Mouse (Mus musculus) neural tube, embryonic 10.5 days (tissue): ENCODE data around the gene Tmem123.

Experiments used
- DNase-seq: peaks from one replicate; pipeline ENCODE4 v3.0.0-alpha.2; 2017; ENCODE audit warnings: low spot score; ENCODE audit errors: extremely low spot score

Tmem123 gene

DNA sequence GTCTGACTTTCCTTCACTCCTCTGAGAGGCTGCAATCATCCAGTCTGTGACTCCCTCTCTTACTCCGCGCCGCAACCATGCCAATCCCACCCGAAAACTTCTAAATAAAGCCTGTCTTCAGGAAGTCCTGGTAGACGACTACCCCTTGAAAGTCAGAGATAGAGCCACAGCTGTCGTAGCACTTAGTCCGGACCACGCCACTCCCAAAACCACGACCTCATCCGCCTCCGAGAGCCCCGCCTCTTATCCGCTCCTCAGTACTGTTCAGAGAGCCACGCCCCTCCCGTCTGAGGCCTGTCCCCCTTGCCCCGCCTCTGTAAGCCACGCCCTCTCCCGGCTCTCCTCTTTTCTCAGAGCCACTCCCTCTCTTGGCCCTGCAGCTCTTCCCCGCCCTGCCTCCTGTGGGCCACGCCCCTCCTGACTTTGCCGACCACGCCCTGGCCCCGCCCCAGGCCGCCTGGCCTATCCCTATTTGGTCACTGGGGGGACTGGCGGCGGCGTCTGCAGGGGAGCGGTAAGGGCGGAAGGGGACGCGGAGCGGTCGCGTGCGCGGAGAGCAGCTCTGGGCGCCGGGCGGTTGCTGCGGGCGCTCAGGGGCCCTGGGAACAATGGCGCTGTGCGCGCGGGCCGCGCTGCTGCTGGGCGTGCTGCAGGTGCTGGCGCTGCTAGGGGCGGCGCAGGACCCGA lies at the start of gene Tmem123:
TSS of gene Tmem123 (plus strand) at position 428 of the 687 bp plus-strand sequence.
- DNase-seq = peak; percentile 100

DNA sequence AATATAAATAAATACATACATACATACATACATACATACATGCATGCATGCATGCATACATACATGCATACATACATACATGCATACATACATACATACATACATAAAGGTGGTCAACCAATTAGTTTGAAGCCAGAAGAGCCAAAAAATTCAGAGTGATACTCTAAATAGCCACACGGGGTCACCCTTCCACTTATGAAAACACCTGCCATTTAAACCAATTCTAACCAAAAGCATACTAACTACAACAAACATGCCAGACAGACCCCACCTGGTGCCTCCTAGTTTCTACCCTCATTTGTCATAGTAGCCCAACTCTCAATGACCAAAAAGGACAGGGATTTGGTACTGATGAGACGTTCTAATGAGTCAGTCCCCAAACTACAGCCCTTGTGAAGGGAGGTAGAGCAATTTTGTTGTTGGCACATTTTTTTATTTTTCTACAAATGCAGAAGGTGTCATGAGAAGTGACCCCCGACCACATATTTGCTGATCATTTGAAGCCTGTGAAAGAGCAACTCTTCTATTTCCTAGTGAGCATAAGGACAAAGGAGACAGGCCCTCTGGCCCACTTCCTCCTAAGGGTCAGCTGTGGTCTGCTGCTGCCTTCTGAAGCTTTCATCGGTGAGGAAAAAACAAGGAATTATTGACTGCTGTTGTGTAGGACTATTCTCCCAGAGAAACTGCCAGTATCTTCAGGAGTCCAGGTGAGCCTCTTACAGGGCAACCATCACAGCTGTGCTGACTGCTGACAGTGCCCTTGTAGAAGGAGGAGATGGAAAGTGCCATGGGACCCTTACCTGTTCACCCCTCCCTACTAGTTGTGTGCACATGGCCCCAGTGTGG lies 49.6 kb upstream of the Tmem123 start:
- DNase-seq = peak; percentile 36

DNA sequence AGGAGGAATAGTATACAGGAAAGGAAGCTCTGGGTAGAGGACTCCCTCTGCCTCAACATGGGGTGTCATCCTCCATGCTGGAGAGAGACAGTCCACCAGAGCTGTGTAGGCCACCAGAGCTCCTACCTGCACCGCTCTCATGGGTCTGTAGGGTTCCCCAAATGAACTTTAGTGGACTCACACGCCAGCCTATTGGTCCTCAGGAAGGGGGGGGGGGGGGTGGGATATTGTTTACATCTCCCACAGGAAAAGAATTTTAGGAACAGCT lies 49.0 kb upstream of the Tmem123 start:
- no peak for DNase-seq

GRCm38 (mm10) chr9:7721543-7721942 lies 42.3 kb upstream of the Tmem123 start:
- no peak for DNase-seq

GRCm38 (mm10) chr9:7728997-7729396 lies 34.8 kb upstream of the Tmem123 start:
- no peak for DNase-seq

- no peak for DNase-seq
These were observed 21.1 kb upstream of the Tmem123 start for GRCm38 (mm10) chr9:7742696-7743095.

DNA sequence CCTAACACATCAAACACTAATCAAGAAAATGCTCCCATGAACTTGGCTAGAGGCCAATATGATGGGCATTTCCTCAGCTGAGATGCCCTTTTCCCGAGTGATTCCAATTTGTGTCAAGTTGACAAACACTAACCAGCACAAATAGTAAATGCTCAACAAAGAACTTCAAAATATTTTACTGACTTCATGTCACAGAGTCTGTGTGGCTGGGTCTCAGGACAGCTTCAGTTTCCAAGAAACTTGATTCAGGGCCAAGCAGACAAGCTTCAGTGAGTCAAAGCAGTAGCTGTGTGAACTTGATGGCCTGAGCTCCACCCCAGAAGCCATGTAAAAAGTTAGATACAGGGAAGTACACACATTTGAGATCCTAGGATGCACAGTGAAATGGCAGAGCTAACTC lies 19.7 kb upstream of the Tmem123 start:
- DNase-seq = no peak

GRCm38 (mm10) chr9:7748881-7749280 lies 15.0 kb upstream of the Tmem123 start:
- no peak for DNase-seq

- no peak for DNase-seq
These were observed 14.3 kb upstream of the Tmem123 start for GRCm38 (mm10) chr9:7749537-7749936.

GRCm38 (mm10) chr9:7755889-7756423 lies 7.9 kb upstream of the Tmem123 start:
- DNase-seq = no peak

- DNase-seq = no peak
These were observed 1.9 kb upstream of the Tmem123 start for GRCm38 (mm10) chr9:7761906-7762455.

- no peak for DNase-seq
These were observed 1.1 kb upstream of the Tmem123 start for GRCm38 (mm10) chr9:7762741-7763140.

DNA sequence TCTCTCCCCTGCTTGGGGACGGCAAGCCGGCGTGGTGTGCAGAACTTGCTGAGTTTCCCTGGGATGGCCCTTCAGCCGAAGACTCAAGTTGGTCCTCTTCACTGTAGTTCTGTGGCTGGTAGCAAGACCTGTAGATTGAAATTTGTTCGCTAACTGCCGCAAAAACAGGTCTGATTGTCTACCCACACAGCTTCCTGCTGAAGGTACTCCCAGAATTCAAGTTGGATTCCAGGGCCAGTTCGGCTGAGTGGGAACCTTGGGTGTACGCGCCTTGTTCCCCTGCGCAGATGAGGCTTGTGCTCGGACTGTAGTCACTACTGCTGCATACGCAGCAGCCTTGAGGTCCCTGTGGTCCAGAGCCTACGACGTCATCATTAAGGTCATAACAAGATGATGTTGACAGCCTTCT lies 626 bp downstream of the Tmem123 start:
- peak; percentile 72 for DNase-seq

GRCm38 (mm10) chr9:7765236-7765635 lies 1.4 kb downstream of the Tmem123 start:
- DNase-seq = no peak

GRCm38 (mm10) chr9:7766582-7766981 lies 2.7 kb downstream of the Tmem123 start:
- no peak for DNase-seq

DNA sequence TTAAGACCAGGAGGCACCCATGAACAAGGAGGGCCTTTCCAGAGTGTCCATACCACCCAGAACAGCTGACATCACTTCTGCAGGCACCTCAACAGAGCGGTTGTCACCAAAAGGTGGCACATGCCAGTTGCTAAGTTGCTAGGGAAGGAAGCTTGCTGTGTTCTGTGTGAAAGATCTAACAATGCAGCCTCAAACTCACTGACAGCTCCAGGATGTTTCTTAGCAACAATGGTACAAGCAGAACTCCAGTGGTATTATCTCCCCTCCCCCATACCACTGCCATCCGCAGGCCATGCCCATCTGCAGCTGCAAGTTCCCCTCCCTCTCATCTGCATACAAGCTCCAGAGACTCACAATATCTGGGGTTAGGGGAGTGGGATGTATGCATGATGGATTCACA lies 3.7 kb downstream of the Tmem123 start:
- no peak for DNase-seq

- no peak for DNase-seq
These were observed 5.2 kb downstream of the Tmem123 start for GRCm38 (mm10) chr9:7769081-7769480.

GRCm38 (mm10) chr9:7769491-7769890 lies 5.7 kb downstream of the Tmem123 start:
- DNase-seq = no peak

DNA sequence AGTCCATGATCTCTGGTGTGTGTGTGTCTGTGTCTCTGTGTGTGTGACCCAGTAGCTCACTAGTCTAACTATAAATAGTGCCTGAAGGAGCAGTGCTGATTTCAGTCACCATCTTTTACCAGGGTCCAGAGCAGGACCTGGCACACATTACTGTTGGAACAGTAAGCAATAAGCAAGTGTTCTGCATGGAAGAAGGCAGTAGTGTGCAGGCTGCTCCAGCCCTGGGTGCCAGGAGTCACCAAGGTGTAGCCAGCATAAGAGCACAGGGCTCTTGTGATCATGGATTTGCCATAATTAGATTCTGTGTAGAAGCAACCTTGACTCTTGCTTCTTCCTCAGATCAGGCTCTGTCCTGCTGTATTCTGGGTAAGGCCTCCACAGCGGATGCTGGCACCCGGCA lies 8.5 kb downstream of the Tmem123 start:
- no peak for DNase-seq

- no peak for DNase-seq
These were observed 9.1 kb downstream of the Tmem123 start for GRCm38 (mm10) chr9:7772773-7773454.

DNA sequence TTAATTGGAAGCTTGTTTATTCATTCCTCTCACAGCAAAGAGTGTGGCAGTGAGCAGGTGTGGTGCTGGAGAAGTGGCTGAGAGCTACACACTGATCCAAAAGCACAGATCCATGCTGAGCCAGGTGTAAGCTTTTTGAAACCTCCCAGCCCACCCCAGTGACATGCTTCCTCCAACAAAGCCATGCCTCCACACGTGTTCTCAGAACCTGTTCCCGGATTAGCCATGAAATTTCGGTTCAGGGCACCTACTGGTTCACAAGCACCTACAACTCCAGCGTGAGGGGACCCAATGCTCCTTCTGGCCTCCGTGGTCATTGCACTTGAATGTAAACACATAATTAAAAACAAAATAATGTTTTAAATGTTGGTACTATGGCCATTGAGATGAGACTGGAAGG lies 9.8 kb downstream of the Tmem123 start:
- no peak for DNase-seq

- no peak for DNase-seq
These were observed 10.7 kb downstream of the Tmem123 start for GRCm38 (mm10) chr9:7774538-7774937.
